Mouse (Mus musculus) adrenal gland, postnatal 25 days (tissue): Measurements from ENCODE around the gene Smco4. TPM values are rescaled to one million over a fixed set of nuclear protein-coding genes. Genes with fewer than 3 reads are reported as not detected.
"Not testable (repeated sequence)": the region's sequence is repeated elsewhere in the genome, so short reads cannot be mapped to it uniquely, and the experiment has no call there.

Source experiments
- DNase-seq: peaks from one replicate; pipeline ENCODE4 v3.0.0; 2021; ENCODE audit warnings: mixed read lengths
- long read RNA-seq: library from polyadenylated mRNA; stranded (forward); transcript quantifications from one replicate; pipeline ENCODE4 v2.0.0, GENCODE M21; 2021
- total RNA-seq: library from RNA; stranded (reverse); gene quantifications from 2 replicates; pipeline ENCODE4 v1.2.3, GENCODE M21; 2021

The Smco4 gene
- total RNA-seq = 26.6 and 32.0 TPM in 2 replicates
- long read RNA-seq = 0 reads

DNA sequence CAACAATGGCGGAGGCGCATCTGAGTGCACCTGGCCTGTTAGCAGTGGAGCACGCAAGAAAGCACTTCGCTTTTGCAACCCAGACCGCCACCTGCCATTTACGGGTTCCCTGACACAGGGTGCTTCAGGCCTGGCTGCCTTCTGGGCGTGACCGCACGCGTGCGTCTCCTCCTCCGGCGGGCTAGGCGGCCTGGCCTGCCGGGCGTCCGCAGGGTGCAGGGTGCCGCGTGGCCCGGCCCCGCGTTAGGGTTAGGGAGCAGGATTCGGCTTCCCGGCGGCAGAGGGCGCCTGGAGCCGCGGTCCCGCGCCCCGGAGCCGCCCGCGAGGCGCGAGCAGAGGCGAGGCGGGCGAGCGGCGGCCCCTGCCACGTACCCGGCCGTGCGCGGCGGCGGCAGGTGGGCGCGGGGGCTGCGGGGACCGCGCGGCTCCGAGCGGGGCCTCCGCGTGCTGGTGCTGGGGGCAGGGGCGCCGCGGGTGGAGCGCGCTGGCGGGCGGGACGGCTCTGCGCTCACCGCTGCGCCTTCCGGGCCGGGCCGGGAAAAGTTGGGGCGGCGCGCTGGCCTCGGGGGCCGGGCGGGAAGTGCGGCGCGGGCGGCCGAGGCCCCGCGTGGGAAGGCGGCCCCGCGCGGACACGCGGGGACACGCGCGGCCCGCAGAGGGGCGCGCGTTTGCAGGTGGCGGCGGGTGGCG lies at the start of gene Smco4:
TSS of gene Smco4 (plus strand) at position 198 of the 690 bp plus-strand sequence.
- peak; percentile 87 for DNase-seq

DNA sequence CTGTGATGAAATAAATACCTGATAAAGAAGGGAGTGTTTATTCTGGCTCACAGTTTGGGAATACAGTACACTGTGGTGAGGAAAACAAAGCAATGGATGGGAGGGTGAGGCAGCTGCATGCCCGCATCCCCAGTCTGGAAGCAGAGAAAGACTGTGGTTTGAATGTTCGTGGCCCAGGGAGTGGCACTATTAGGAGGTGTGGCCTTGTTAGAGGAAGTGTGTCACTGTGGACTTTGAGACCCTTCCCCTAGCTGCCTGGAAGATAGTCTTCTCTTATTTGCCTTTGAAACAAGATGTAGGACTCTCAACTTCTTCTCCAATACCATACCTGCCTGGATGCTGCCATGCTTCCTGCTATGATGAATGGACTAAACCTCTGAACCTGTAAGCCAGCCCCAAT lies 45.8 kb upstream of the Smco4 start:
- no peak for DNase-seq

DNA sequence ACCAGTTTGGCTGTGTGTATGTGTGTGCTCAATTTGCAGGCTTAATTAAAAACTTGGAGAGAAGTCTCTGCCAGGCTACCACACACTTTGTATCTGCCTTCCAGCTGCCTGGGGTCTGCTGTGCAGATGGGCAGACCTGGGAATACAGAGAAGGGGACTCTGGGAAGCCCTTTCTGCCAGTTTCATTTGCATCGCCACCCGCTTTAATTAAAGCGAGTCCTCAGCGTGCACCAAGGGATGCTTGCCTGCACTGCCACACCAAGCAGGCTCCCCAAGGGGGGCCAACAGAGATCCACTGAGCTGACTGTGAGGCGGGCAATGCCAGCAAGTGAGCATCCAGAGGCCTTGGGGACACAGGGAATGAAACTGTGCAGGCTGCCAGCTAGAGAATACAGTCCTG lies 42.3 kb upstream of the Smco4 start:
- DNase-seq = no peak

DNA sequence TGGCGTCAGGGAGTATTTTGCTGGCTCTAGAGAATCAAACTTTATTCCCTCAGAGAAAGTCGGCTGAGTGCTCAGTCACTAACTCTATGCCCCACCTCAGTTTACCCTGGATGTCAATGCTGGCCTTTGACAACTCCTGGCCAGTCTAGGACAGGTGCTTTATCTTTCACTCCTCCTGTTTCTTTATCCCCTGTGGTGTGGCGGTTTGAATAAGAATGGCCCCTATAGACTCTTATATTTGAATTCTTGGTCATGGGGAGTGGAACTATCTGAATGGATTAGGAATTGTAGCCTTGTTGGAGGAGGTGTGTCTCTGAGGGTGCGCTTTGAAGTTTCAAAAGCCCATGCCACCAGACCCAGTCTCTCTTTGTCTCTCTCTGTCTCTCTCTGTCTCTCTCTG lies 21.0 kb upstream of the Smco4 start:
- DNase-seq = no peak

DNA sequence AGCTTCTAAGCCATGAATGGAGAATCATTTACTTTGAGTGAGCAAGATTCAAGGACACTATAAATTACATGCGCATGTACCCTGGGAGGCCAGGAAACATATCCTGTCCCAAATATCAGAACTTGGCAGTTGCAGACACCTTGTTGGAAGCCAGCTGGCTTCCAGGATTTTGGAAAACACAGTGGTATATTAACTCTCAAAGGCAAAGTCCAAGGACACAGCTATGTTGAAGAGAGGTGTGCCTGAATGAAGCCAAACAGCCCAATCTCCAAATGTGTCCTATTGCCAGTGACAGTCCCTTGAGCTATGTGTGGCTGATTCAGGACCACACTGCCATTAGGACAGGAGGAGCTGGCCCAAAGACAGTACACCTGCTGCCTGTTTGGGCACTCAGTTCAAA lies 20.0 kb upstream of the Smco4 start:
- no peak for DNase-seq

DNA sequence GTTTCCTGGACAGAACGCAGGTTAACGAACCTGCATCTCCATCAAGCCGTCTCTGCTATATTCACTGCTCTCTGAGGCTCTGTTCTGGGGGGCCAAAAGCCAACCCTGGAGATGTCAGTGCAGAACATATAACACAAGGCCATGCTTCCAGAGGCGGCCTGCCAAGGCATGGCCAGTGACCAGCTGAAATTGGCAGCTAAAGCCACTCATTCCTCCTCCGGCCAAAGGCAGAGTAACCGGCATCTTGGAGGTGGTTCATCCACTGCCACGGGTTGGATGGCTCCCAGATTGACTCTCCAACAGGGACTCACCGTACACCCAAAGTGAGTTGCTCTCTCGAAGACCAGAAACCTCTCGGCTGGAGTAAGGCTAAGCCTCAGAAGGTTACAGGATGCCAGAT lies 15.7 kb upstream of the Smco4 start:
- peak; percentile 49 for DNase-seq

DNA sequence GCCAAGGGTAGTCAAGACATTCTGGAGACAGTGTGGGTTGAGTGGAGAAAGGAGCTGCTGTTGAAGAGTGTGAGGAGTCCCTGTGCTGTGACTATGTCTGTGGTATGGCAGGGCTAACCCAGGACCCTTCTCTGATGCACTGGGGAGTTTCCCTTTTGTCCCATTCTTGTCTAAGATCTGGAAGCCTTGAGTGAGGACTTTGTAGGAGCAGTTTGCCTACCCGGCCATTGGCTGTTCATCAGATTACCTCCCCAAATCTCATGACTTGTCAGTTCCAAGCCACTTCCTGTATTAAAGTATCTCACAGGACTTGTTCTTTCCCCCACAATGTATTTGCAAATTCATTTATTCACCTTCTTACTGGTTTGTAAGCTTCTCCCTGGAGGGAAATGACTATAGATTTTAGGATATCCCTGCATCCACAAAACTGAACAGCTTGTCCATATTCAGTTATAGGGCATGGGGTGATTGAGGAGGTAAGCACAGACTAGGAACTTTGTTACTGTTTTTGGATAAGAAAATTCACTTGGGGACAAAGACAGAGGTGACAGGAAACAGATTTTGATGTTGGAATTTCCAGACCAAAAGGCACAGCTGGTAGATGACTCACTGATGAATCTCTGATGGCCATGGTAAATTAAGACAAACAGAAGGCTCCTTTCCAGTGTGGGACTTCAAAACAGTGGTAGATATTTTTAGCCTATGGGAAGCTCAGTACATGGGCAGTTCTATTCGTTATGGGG lies 5.4 kb upstream of the Smco4 start:
- DNase-seq = no peak

DNA sequence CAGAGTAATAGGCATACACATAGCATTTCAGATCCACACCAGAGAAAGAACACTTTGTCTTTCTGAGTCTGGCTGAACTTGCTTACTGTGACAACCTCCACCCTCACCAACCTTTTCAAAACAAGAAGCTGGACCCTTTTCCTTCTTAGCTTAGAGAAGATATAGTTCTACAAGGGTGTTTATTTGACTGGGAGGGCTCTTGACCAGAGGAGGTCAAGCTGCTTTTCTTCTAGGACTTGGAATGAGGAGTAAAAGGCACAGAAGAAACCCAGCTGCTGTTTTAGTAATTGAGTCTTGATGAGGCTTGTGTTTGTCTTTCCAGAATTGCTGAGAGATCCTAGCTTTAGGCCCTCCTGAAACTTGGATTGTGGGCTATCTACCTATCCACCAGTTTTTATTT lies 3.9 kb upstream of the Smco4 start:
- DNase-seq = no peak

DNA sequence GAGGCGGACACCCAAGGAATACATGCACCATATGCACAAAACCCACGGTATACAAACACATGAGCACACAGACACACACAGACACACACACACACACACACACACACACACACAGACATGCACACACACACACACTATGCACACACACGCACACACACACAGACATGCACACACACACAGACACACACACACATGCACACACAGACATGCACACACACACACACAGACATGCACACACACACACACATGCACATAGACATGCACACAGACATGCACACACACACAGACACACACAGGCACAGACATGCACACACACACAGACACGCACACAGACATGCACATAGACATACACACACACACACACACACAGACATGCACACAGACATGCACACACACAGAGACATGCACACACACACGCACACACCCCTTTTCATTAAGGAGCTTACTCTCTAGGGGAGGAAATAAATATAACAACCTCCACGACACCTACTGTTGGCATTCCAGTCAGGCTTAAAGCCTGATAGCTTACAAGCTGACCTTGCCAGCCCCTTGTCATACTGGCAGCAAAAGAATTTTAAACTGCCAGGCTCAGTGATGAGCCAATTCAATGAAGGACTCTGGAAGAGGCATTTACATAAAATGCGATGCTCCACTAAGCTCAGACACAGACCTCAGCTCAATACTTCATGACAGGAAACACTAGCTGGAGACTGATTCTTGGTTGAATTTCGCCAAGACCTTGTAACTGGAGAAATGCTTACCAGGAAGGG lies 2.7 kb upstream of the Smco4 start:
- DNase-seq = no peak

DNA sequence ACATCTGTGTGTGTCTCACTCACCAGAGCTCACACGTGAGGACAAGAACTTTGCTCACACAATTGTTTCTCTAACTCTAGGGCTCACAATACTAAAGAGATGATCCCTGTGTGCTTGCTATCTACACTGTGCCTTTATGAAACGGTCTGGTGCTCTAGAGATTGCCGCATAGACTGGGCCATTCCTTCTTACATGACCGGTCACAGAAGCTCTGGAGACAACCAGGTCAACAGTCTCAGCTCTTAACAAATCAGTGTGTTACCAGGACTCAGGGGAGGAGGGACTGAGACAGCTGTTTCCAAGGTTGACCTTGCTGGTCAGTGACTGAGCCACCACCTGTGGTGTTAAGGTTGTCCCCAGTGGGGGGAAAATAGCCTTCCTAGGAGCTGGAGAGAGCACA lies 1.5 kb upstream of the Smco4 start:
- no peak for DNase-seq

DNA sequence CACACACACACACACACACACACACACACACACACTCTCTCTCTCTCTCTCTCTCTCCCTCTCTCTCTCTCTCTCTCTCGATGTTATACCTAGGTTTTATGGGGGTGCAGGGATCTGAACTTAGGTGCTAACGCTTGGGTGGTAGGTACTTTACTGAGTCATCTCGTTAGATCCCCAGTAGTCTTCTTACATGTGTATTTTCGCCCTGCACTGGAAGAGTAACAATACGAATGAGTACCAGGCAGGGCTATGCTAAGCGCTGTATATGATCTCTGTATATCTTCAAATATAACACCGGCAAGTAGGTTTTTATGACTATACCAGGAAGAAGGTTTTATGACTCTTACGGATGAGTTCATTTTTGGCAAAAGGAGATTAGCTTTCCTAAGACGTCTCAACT lies 831 bp upstream of the Smco4 start:
- DNase-seq = no peak

DNA sequence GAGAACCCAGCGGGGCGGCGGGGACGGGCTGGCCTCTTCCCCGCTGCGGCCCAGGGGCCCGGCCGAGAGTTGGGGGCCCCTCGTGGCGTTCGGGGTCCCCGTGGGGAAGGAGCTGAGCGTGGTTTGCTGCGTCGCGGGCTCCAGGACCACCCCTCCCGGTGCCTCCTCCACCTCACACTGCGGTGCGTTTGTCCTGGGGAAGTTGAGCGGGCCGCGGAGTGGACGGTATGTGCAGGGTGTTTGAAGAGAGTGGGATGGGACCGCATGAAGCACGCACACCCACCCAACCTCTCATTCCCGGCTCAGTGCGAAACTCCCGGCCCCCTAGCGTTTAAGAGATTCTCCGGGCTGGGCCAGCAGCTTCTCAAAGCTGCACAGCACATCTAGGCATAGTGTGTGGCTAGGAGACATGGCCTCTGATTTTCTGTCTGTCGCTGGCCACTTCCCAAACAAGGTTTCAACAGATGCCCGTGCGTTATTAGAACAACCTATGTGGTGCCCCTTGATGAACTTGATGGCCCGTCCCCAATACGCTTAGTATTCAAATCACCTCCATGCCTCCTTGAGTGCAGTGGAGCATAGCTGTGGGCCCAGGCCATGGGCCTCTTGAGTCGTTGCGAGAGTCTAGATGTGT lies 810 bp downstream of the Smco4 start:
- DNase-seq = peak; percentile 69

DNA sequence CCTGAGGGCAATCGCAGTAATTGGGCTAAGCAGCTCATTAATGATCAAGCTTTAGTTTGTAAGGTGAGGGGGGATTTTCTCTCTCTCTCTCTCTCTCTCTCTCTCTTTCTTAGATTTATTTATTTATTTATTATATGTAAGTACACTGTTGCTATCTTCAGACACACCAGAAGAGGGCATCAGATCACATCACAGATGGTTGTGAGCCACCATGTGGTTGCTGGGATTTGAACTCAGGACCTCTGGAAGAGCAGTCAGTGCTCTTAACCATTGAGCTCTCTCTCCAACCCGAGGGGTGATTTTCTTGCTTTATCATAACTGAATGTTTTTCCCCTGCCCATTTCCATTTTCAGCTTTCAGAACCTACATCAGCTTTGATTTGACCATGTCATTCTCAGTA lies 2.0 kb downstream of the Smco4 start:
- DNase-seq = not testable (repeated sequence)

DNA sequence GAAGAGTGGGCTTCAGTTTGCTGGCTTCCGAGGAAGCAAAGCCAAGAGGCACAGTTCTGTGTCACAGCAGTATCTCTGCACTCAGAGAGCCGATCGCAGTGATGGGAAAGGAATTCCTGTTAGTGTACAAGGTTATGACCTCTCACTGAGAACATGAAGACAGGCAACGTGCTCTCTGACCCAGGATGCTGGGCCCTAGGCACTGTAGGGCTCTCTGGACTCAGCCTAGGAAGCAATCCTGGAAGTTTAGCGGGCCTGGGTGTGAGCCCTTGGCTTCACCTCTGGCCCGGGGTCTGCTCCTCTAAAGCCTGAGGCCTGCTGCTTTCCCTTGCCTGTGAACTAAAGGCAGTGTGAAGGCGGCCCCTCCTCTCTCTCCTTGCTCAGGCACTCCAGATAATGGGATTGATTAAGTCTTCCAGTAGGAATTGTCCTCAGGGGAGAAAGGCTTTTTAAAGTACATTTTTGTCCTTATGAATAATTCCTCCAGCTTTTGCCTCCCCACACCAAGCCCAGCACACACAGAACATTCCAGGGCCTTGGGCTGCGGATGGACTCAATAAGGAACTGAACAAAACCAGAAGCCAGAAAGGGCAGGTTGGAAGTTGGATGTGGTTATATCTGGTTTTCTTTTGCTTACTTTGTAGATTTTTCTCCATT lies 2.8 kb downstream of the Smco4 start:
- no peak for DNase-seq

DNA sequence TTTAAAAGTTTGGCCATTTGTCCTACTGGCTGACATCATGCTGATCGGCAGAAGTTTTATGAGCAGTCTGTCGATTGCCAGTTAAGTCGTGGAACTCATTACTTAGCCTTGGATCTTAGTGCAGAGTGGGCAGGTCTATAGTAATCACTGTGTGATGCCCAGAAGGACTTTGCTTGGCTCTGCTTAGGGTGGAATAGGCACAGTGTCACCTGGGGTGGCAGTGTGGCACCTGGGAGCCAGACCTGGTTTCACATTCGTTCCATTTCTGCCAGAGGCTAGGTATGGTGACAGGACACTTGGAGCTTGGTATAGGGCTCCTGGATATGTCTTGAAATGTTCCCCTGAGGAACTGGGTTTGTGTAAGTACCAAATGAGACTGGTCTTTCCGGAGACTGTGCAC lies 6.8 kb downstream of the Smco4 start:
- no peak for DNase-seq

DNA sequence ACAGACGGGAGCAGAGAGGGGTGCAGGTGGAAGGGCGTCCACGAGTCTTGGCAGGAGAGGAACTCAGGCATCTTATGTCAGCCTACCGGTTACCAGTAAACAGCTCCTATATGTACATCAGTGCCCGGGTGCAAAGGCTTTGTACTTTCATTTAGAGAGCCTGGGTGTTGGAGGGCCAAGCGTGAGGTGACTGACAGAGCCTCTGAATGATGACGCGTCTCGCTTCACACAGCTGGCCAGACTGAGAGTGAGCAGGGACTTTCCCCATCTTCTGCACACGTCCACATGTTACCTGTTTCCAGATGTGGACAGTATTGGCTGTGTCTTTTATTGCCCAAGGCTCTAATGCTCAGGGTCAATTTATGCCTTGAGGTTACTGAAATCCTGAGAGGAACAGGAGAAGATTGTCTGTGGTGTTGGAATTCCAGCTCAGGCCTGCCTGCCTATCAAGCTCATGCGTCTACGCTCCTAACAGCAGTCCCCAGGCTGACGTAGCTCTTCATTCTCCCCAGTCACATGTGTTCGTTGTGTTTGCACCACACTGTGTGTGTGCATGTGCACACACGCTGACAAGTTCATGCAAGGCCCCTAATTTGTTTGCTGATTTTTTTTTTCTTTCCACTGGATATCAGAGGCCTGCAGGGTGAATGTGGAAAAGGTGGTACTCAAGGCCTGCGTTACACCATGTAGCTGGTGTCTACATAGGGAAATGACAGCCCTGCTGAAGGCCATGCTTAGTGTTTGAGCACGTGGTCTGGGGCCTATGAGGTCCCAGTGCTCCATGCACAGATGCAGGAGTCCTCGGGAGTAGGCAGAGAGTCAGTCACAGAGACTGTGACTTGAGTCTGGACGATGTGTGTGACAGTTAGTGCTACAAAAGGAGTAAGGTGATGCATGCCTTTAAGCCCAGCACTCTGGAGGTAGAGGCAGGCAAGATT lies 8.4 kb downstream of the Smco4 start:
- no peak for DNase-seq

DNA sequence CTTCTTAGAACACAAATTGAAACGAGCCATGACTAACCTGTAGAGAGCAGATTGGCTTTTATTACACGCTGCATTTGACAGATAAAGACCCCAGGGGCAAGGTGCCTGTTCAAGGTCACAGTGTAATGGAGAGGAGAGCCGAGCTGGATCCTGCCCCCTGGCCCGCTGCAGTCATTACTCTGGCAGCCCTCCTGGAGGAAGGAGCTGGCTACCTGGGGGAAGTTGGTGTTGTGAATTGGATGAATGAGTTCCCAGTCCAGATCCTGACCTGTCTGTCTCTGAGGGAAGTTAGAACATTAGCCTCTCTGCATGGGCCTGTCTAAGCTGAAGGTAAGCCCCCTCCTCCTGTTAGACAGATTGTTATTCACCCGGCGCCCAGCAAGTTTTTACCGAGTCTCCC lies 9.2 kb downstream of the Smco4 start:
- no peak for DNase-seq

DNA sequence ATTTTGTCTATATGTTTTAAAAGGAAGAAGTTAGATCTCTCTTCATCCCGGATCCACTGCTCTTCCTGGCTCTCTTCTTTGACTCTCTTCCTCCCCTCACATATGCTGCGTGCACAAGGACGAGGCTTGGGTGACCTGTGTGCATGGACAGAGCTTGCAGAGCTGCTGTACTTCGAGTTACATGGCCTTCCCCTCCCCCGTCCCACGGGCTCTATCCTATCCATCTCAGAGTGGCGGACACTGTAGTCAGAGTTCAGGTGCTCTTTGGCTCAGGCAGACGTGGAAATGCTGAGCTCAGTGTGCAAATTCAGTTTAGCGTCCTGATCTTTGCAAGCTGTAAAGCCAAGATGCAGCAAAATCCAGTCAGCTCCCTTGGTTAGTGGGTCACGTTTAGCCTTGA lies 10.1 kb downstream of the Smco4 start:
- no peak for DNase-seq

DNA sequence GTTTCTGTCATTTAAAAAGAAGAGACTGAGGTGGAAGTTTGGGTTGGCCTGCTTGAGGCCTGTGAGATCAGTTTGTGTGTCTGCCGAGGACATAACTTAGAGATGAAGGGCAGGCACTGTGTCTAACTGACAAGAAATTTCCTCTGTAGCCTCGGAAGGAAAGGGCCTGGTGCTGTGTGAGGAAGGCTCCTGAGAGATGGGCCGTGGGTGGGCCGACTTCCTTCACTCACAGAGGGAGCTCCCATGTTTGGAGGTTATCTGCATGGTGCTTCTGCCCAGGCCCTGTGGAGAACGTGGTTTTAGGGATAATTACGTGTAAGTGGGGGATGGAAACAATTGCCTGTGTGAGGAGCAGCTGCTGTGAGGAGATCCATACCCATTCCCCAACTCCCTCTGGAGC lies 10.6 kb downstream of the Smco4 start:
- DNase-seq = no peak

DNA sequence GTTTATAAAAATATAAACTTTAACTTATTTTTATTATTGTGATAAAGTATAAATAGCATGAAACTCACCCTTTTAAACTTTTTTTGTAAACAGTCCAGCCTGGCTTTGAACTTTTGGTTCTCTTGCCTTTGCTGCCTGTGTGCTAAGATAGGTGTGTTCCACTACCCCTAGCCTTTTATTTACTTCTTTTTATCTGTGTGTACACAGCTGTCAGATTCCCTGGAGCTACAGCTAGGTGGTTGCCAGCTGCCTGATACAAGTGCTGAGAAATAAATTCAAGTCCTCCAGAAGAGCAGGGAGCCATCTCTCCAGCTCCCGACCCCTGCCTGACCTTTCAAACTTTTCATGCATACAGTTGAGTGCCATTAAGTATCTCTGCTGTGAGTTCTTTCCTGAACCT lies 12.1 kb downstream of the Smco4 start:
- no peak for DNase-seq

DNA sequence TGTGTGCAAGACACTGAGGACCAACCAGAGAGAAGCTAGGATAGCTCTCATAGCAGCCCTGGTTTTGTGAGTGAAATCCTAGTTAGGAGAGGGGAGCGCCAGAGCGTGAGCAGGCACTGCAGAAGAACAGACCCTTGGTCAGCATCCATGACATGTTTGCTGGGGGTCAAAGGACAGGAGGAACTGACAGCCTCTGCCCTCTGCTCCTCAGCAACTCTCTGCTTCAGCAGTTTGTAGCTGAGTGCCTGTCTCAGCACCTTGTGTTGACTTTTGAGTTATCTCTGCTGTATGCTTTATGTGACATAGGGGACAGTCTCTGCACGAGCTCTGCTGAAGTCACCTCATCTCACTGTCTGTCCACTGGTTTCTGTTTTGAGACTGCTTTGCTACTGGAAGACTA lies 13.6 kb downstream of the Smco4 start:
- DNase-seq = no peak
